Mouse (Mus musculus) megakaryocyte, embryonic 14.5 days (primary cell): ENCODE results near the gene Ube2o.

ENCODE experiments used
- FLI1 ChIP-seq: IDR thresholded peaks from 2 replicates; pipeline ENCODE4 v1.6.1; 2012; ENCODE audit warnings: low read length, inconsistent platforms, mixed read lengths
- GATA1 ChIP-seq: IDR thresholded peaks from 3 replicates; pipeline ENCODE4 v1.6.1; 2012; ENCODE audit warnings: mixed read lengths, low read length, inconsistent platforms, borderline replicate concordance

- TF ChIP-seq GATA1 (no peak), FLI1 (no peak)
These were observed 60.1 kb downstream of the Ube2o start for GRCm38 (mm10) chr11:116521143-116521542.
